Mouse (Mus musculus): ENCODE data around the gene Bhmt. TPM values are rescaled to one million over a fixed set of nuclear protein-coding genes. Genes with fewer than 3 reads are reported as not detected.

The Bhmt gene
- polyA plus RNA-seq, 1 experiment from 2014 or later, result not detected

DNA sequence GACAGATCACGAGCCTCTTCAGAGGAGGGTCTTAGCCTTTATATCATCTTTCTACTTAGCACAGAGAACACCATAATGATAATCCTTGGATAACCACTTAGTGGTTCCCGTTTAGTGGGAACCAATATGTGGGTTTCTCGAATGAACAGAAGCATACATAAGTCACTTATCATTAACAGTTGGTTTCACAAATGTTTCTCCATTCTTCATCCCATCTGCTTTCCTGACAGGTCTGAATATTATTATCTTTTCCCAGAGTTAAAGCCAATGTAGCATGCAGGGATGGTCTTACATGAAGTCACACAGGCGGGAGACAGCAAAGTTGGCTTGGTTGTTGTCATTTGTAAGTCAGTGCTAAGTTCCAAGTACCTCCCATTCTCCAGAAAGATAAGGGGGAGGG, 29.8 kb upstream of the Bhmt start:
- Histone ChIP-seq H3K27ac (replicated peaks; ENCODE audit: low read depth, low read length) (no peak overlapping the region), H3K9ac (replicated peaks; ENCODE audit: low read length) (no peak overlapping the region), H3K27me3 (ENCODE audit: control insufficient read depth, insufficient read depth, low read length) (no peaks in the 10 kb centered on the region), H3K4me2 (ENCODE audit: low read depth, low read length) (no peak overlapping the region), H3K9me3 (replicated peaks; ENCODE audit: control insufficient read depth, low read length) (no peaks in the 10 kb centered on the region), H3K4me1 (ENCODE audit: control insufficient read depth, insufficient read depth, low read length) (no peaks in the 10 kb centered on the region), H3K36me3 (replicated peaks; ENCODE audit: control insufficient read depth, insufficient read depth, low read depth, low read length) (no peaks in the 10 kb centered on the region), H3K4me3 (ENCODE audit: low read depth, low read length) (no peak overlapping the region)
- DNase-seq (ENCODE audit: low spot score) (no peak), ATAC-seq (replicated peaks; ENCODE audit: insufficient number of reproducible peaks, low FRiP score, low TSS enrichment, low read depth) (no peak)
- WGBS, result 91% methylated on average over 4 of the region's 4 CpGs

GRCm38 (mm10) chr13:93657941-93658340, 20.2 kb upstream of the Bhmt start:
- Histone ChIP-seq H3K9ac (replicated peaks; ENCODE audit: low read length) (no peak overlapping the region), H3K9me3 (replicated peaks; ENCODE audit: control insufficient read depth, low read length) (no peaks in the 10 kb centered on the region), H3K27me3 (ENCODE audit: control insufficient read depth, insufficient read depth, low read length) (no peaks in the 10 kb centered on the region), H3K36me3 (replicated peaks; ENCODE audit: control insufficient read depth, insufficient read depth, low read depth, low read length) (no peaks in the 10 kb centered on the region), H3K4me2 (ENCODE audit: low read depth, low read length) (no peak overlapping the region), H3K4me3 (ENCODE audit: low read depth, low read length) (no peak overlapping the region), H3K4me1 (ENCODE audit: control insufficient read depth, insufficient read depth, low read length) (no peaks in the 10 kb centered on the region), H3K27ac (replicated peaks; ENCODE audit: low read depth, low read length) (no peak overlapping the region)
- ATAC-seq (replicated peaks; ENCODE audit: insufficient number of reproducible peaks, low FRiP score, low TSS enrichment, low read depth), result no peak
- WGBS, result 78% methylated on average over 5 of the region's 5 CpGs
- DNase-seq (ENCODE audit: low spot score), result no peak

- Histone ChIP-seq H3K4me2 (ENCODE audit: low read depth, low read length) (no peak overlapping the region), H3K9ac (replicated peaks; ENCODE audit: low read length) (no peak overlapping the region), H3K4me1 (ENCODE audit: control insufficient read depth, insufficient read depth, low read length) (no peaks in the 10 kb centered on the region), H3K4me3 (ENCODE audit: low read depth, low read length) (no peak overlapping the region), H3K27me3 (ENCODE audit: control insufficient read depth, insufficient read depth, low read length) (no peaks in the 10 kb centered on the region), H3K9me3 (replicated peaks; ENCODE audit: control insufficient read depth, low read length) (no peaks in the 10 kb centered on the region), H3K27ac (replicated peaks; ENCODE audit: low read depth, low read length) (no peak overlapping the region), H3K36me3 (replicated peaks; ENCODE audit: control insufficient read depth, insufficient read depth, low read depth, low read length) (no peaks in the 10 kb centered on the region)
- DNase-seq (ENCODE audit: low spot score) (no peak), ATAC-seq (replicated peaks; ENCODE audit: insufficient number of reproducible peaks, low FRiP score, low TSS enrichment, low read depth) (no peak)
- WGBS, result 93% methylated on average over 6 of the region's 6 CpGs
Observed at GRCm38 (mm10) chr13:93653382-93653781, 15.6 kb upstream of the Bhmt start.

DNA sequence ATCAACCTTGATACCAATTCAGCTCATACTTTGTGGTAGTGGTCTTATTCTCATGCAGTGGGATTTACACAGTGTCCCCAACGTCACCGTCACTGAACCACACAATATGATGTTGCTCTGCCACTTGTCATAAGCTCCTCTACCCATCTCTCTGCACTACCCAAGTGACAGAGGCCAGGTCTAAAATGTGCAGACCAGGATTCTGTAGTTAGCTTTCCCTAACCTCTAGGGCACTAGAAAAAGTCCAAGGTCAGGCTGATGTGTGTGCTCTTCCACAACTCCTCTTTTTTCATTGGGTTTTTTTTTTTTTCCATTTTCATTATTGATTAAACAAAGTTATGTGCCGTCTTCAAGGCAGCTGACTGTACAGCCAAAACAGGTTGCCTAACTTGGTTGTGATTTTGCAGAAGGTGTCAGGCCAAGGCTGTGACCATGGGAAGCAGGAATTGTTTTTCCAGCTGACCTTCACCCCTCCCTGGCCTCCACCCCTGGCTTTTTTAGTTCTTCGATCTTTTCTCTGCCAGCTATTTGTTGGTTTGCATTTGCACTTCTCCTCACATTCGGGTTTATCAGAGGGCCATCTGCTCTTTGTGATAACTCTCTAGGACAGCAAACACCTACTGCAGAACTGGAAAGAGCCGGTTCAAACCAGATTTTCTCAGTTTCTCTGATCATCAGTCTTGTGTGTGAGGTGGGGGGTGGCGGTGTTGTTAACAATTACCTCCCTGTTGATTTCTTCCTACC, 10.8 kb upstream of the Bhmt start:
- H3K27me3 ChIP-seq (ENCODE audit: control insufficient read depth, insufficient read depth, low read length), result no peaks in the 10 kb centered on the region
- no peak overlapping the region for H3K9ac ChIP-seq (replicated peaks; ENCODE audit: low read length)
- H3K4me1 ChIP-seq (ENCODE audit: control insufficient read depth, insufficient read depth, low read length), result no peaks in the 10 kb centered on the region
- no peak overlapping the region for H3K4me2 ChIP-seq (ENCODE audit: low read depth, low read length)
- ATAC-seq (replicated peaks; ENCODE audit: insufficient number of reproducible peaks, low FRiP score, low TSS enrichment, low read depth), result no peak
- no peak overlapping the region for H3K27ac ChIP-seq (replicated peaks; ENCODE audit: low read depth, low read length)
- H3K4me3 ChIP-seq (ENCODE audit: low read depth, low read length), result no peak overlapping the region
- H3K36me3 ChIP-seq (replicated peaks; ENCODE audit: control insufficient read depth, insufficient read depth, low read depth, low read length), result no peaks in the 10 kb centered on the region
- WGBS, result 85% methylated on average over 7 of the region's 7 CpGs
- H3K9me3 ChIP-seq (replicated peaks; ENCODE audit: control insufficient read depth, low read length), result no peaks in the 10 kb centered on the region
- DNase-seq (ENCODE audit: low spot score), result no peak

DNA sequence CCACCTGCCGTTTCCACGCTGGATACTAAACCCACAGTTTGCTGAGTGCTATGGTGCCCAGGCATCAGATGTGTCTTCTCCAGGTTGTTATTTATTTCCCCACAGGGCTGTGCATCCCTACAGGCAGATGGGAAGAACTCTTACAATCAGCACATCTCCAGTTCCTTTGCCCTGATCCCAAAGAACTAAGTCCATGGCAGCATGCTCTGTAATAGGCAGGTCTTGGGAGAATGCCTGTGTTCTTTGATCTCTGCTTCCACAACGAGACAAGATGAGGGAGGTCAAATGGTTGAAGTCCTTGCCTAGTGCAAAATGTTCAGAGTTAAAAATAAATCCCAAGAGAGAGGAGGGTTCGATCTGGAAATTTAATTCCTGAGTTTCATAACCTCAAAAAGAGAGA, 1.9 kb upstream of the Bhmt start:
- no peak overlapping the region for H3K4me3 ChIP-seq (ENCODE audit: low read depth, low read length)
- no peak for ATAC-seq (replicated peaks; ENCODE audit: insufficient number of reproducible peaks, low FRiP score, low TSS enrichment, low read depth)

GRCm38 (mm10) chr13:93636561-93636960, 1.2 kb downstream of the Bhmt start:
- Histone ChIP-seq H3K4me2 (ENCODE audit: low read depth, low read length) (no peak overlapping the region), H3K4me3 (ENCODE audit: low read depth, low read length) (no peak overlapping the region), H3K27ac (replicated peaks; ENCODE audit: low read depth, low read length) (no peak overlapping the region), H3K4me1 (ENCODE audit: control insufficient read depth, insufficient read depth, low read length) (no peaks in the 10 kb centered on the region), H3K27me3 (ENCODE audit: control insufficient read depth, insufficient read depth, low read length) (no peaks in the 10 kb centered on the region), H3K9ac (replicated peaks; ENCODE audit: low read length) (no peak overlapping the region), H3K36me3 (replicated peaks; ENCODE audit: control insufficient read depth, insufficient read depth, low read depth, low read length) (no peaks in the 10 kb centered on the region), H3K9me3 (replicated peaks; ENCODE audit: control insufficient read depth, low read length) (no peaks in the 10 kb centered on the region)
- ATAC-seq (replicated peaks; ENCODE audit: insufficient number of reproducible peaks, low FRiP score, low TSS enrichment, low read depth), result no peak
- 61% methylated on average over 1 of the region's 1 CpGs for WGBS
- no peak for DNase-seq (ENCODE audit: low spot score)

More for the DNA sequence above, 1.9 kb upstream of the Bhmt start:
- H3K4me1 ChIP-seq (ENCODE audit: control insufficient read depth, insufficient read depth, low read length), result no peaks in the 10 kb centered on the region
- H3K27ac ChIP-seq (replicated peaks; ENCODE audit: low read depth, low read length), result no peak overlapping the region
- WGBS, result 71% methylated on average over 4 of the region's 4 CpGs
- DNase-seq (ENCODE audit: low spot score), result no peak
- H3K36me3 ChIP-seq (replicated peaks; ENCODE audit: control insufficient read depth, insufficient read depth, low read depth, low read length), result no peaks in the 10 kb centered on the region
- no peaks in the 10 kb centered on the region for H3K27me3 ChIP-seq (ENCODE audit: control insufficient read depth, insufficient read depth, low read length)
- no peak overlapping the region for H3K9ac ChIP-seq (replicated peaks; ENCODE audit: low read length)
- H3K4me2 ChIP-seq (ENCODE audit: low read depth, low read length), result no peak overlapping the region
- H3K9me3 ChIP-seq (replicated peaks; ENCODE audit: control insufficient read depth, low read length), result no peaks in the 10 kb centered on the region

DNA sequence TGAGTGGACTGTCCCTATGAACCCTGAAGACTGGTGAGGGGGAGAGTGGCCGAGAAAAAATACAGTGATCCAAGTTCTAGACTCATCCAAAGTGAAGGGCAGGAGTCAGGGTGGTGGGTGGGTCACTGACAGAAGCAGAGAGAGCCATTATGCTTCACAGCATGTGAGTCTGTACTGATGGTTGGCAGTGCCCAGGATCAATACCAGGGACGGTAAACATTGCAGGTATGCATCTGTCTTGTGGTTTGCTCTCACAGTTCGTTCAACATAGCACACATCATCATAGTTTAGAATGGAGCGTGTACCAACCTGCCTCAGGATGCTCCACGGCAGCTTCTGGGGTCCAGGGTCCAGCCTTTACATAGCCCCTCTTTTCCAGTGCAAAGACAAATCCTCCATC, 4.8 kb downstream of the Bhmt start:
- Histone ChIP-seq H3K4me2 (ENCODE audit: low read depth, low read length) (no peak overlapping the region), H3K36me3 (replicated peaks; ENCODE audit: control insufficient read depth, insufficient read depth, low read depth, low read length) (no peaks in the 10 kb centered on the region), H3K9ac (replicated peaks; ENCODE audit: low read length) (no peak overlapping the region), H3K4me3 (ENCODE audit: low read depth, low read length) (no peak overlapping the region), H3K27ac (replicated peaks; ENCODE audit: low read depth, low read length) (no peak overlapping the region), H3K27me3 (ENCODE audit: control insufficient read depth, insufficient read depth, low read length) (no peaks in the 10 kb centered on the region), H3K9me3 (replicated peaks; ENCODE audit: control insufficient read depth, low read length) (no peaks in the 10 kb centered on the region), H3K4me1 (ENCODE audit: control insufficient read depth, insufficient read depth, low read length) (no peaks in the 10 kb centered on the region)
- ATAC-seq (replicated peaks; ENCODE audit: insufficient number of reproducible peaks, low FRiP score, low TSS enrichment, low read depth) (no peak), DNase-seq (ENCODE audit: low spot score) (no peak)
- 81% methylated on average over 5 of the region's 5 CpGs for WGBS

GRCm38 (mm10) chr13:93630941-93631705, 6.6 kb downstream of the Bhmt start:
- H3K4me2 ChIP-seq (ENCODE audit: low read depth, low read length), result no peak overlapping the region
- ATAC-seq (replicated peaks; ENCODE audit: insufficient number of reproducible peaks, low FRiP score, low TSS enrichment, low read depth) (no peak), DNase-seq (ENCODE audit: low spot score) (no peak)
- no peaks in the 10 kb centered on the region for H3K36me3 ChIP-seq (replicated peaks; ENCODE audit: control insufficient read depth, insufficient read depth, low read depth, low read length)
- H3K4me1 ChIP-seq (ENCODE audit: control insufficient read depth, insufficient read depth, low read length), result no peaks in the 10 kb centered on the region
- WGBS, result 84% methylated on average over 10 of the region's 10 CpGs
- H3K4me3 ChIP-seq (ENCODE audit: low read depth, low read length), result no peak overlapping the region
- no peak overlapping the region for H3K27ac ChIP-seq (replicated peaks; ENCODE audit: low read depth, low read length)
- no peaks in the 10 kb centered on the region for H3K9me3 ChIP-seq (replicated peaks; ENCODE audit: control insufficient read depth, low read length)
- no peaks in the 10 kb centered on the region for H3K27me3 ChIP-seq (ENCODE audit: control insufficient read depth, insufficient read depth, low read length)
- H3K9ac ChIP-seq (replicated peaks; ENCODE audit: low read length), result no peak overlapping the region
